Mouse (Mus musculus) thymus, postnatal 0 days (tissue): ENCODE measurements around the gene Acly. TPM values are rescaled to one million over a fixed set of nuclear protein-coding genes. Genes with fewer than 3 reads are reported as not detected.

Source experiments
- DNase-seq: peaks from one replicate; pipeline ENCODE4 v3.0.0-alpha.2; 2015; ENCODE audit warnings: low spot score
- microRNA-seq: library from miRNA; unstranded; fragments of <30 nt; microRNA quantifications from one replicate; pipeline ENCODE4, GENCODE M21; 2016; ENCODE audit warnings: borderline number of aligned reads
- polyA plus RNA-seq: library from polyadenylated mRNA; unstranded; fragments of >200 nt; fragmentation: Nextera tagmentation; extraction: Ambion mirVana; gene quantifications from 2 replicates; pipeline ENCODE4 v1.2.1, GENCODE M21; 2015

Gene Acly
- polyA plus RNA-seq, 1 experiment from 2014 or later, result 99.2 TPM

DNA sequence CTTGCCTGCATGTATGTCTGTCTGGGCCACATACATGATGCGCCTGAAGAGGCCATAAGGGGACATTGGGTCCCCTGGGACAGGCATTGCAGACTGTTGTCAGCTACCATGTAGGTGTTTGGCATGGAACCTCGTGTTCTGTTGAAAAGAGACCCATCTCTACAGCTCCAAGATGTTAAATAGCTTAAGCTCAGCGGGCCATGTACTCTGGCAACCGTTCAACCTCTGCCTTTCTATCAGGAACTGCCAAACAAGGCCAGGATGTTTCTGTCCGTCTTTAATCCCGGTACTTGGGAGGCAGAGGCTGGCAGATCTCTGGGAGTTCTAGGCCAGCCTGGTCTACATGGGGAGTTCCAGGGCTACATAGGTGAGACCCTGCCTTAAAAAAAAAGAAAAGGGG, 85.2 kb downstream of the Acly start:
- no peak for DNase-seq

DNA sequence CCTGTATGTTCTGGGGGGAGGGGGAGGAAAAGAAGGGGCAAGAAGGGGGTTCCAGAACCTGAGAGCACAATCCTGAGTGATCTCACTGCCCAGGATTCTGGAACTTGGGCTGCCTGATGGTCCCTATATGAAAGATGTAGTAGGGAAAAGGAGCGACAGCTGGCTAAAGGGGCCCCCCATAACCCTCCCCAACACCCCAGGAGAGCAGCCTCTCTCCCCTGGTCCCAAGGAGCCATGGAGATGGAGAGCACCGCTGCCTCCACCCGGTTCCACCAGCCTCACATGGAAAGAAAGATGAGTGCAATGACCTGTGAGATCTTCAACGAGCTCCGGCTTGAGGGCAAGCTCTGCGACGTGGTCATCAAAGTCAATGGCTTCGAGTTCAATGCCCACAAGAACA, 86.0 kb downstream of the Acly start, which contains the start of the genes Nt5c3b and Klhl10:
TSS of gene Nt5c3b (minus strand) at position 12 of the 400 bp plus-strand sequence.
TSS of gene Klhl10 (plus strand) at position 121 of the 400 bp plus-strand sequence.
- DNase-seq, result no peak

DNA sequence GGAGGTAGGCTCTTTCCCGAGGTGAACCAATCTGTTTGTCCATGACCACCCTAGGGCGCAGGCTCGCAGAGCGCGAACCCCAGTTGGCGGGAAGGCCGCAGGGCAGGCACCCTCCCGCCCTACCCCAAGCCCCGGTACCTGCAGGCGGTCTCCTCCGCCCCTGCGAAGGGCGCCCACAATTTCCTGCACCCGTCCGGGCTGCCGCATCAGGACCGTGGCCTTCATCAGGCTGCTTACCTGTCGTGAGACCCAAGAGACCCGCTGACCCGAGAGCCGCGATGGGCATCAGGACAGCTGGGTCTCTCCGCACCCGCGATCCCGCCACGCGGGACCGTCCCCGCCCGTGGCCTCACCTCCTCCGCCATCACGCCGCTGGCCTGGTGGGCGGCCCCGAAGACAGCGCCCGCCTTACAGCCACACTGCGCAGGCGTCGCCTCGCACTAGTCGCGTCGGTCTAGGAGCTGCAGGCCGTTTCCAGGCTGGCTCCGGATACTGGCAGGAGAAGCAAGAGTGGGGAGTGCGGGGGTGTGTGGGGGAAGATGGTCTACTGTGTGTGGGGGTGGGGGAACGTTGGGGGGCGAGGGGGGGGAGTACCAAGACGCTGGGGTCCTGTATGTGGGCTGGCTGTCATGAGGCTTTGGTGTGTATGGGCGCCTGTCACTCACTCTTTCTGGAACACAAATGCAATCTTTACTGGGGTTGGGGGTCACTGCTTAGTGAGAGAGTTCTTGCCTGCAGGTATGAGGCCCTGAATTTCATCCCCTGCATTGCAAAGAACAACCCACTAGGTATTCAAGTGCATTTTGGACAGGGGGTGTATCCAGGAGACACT, 86.9 kb downstream of the Acly start:
- peak; percentile 89 for DNase-seq

DNA sequence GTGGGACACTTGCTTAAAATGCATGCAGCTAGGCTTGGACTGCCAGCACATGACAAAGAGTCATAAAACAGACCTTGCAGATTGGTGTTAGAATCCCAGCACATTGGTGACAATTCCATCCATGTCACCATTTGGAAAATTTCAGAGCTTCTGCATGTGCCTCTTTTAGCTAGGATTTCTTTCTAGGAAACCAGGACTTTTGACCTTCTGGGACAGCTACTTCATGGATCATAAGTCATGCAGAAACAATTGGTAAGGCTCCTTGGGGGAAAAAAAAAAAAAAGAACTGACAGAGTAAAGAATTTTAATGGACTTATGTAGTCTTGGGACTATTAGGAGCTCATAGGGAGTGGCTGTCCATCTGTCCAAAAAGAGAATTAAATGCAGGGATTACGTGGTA, 89.9 kb downstream of the Acly start:
- no peak for DNase-seq

DNA sequence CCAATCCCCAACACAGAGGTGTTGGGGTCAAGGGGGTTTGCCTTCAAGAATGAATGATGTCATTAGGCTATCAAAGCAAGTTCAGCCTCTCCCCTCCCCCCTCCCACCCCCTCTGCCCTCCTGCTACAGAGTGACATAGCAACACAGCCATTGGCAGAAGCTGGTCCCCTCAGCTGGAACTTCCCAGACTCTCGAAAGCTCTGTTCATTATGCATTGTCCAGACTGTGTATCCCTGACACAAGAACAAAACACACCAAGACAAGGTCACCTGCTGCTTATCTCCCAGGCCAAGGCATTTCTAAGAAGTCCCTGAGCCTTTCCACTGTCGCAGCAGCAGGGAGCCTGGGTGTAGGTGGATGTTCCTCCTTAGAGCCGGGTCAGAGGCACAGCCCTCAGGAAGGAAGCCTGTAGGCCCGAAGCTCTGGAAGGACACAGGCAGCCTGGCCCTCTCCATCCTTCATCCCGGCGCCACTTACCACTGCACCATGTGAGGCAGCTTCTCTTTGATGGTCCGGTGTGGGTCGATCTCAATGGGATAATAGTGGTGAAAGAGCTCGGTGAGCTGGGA, 92.0 kb downstream of the Acly start:
- no peak for DNase-seq

DNA sequence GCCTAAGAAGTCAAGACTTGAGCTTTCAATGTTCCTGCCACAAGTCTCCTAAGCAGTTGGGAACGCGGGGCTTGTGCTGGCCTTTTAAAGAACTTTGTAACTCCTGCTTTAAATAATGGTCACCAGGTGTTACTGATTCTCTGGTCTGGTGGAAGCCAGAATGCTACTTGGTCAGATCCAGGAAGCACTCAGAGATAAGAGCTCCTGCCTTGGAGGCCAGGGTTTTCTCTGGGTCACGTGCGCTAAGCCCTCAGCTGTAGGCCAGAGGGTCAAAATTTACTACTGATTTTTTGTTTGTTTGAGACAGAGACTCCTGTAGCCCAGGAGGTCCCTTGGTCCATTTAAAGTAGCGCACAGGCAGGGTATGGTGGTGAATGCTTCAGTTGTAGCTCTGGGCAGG, 95.8 kb downstream of the Acly start:
- DNase-seq, result no peak

DNA sequence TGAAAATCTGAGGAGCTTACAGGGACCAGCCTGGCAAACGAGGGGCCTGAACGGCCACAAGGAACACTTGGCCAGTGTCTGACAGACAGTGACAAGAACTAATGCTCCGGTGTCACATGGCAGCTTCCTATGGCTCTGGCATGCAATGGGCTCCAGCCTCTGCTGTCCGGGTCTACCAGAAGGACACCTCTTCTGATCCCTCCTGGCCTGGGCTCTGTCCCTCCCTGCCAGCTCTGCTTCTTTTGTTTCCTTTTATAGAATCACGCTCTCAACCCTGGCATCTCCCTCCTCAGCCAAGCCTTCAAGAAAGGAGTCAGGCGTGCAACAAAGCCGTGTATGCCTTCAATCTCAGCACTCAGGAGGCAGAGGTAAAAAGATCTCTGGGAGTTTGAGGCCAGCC, 97.7 kb downstream of the Acly start:
- DNase-seq, result no peak

DNA sequence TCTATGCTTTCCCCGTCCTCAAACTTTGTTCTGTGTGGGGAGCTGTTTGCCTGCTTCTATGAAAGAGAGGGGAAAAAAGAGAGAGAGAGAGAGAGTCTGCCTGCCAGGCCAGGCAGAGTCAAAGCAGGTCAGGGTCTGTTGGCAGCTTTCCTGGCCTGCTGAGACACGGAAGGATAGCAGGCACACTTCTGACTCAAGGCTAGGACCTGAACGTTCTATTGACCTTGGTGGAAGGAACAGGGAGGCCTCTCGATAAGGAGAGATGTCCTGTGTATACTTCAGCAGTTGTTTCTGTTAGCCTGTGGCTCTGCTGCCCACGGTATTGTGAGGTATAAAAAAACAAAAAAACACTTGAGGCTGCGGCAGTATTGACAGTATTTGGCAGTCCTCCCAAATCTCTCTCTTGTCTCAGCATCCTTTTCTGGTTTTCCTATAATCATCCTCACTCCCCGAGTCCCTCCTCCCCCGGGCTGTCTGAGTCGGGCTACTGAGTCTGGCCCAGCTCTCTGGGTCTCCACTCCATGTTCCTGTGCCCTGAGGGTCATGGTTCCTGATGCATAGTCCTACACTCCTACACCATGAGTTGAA, 99.1 kb downstream of the Acly start:
- no peak for DNase-seq

DNA sequence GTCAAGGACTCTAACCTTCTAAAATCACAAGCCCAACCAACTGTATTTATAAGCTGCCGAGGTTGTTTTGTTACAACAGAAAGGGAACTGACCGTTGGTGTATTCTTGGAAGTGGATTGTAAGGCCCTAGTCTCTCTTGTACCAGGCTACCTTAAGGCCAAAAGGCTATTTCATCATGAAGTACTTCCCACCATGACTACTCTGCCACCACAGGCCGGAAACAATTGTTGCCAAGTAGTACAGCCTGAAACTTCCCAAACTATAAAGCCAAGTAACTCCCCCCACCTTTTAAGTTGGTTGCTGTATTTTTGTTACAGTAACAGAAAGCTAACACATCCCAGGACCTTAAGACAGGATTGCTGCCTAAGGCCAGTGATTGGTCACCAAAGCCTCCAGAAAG, 101.0 kb downstream of the Acly start:
- DNase-seq, result no peak

Small RNAs within 50 kb of the gene (microRNA-seq; reads per million reads assigned to microRNA genes)
- gene Gm27374 (not detected), gene Mir7116 (not detected)

Other genes starting within 250 kb of the Acly start
- 2,060 and 2,248 TPM in 2 replicates for gene Eif1, start 208.1 kb downstream of the Acly start, polyA plus RNA-seq
- 1.9 and 2.1 TPM in 2 replicates for gene Gast, start 193.6 kb downstream of the Acly start, polyA plus RNA-seq
- gene Hap1, start 171.9 kb downstream of the Acly start, polyA plus RNA-seq, result 1.7 and 2.0 TPM in 2 replicates
- 94.2 and 95.3 TPM in 2 replicates for gene Jup, start 130.2 kb downstream of the Acly start, polyA plus RNA-seq
- gene P3h4, start 113.2 kb downstream of the Acly start, polyA plus RNA-seq, result 14.8 and 15.3 TPM in 2 replicates
- 12.2 and 16.4 TPM in 2 replicates for gene Fkbp10, start 112.3 kb downstream of the Acly start, polyA plus RNA-seq
- 147 TPM in 2 replicates for gene Nt5c3b, start 86.2 kb downstream of the Acly start, polyA plus RNA-seq
- gene Klhl10, start 86.1 kb downstream of the Acly start, polyA plus RNA-seq, result 0.39 and 0.55 TPM in 2 replicates
- 5.3 and 5.4 TPM in 2 replicates for gene Klhl11, start 55.3 kb downstream of the Acly start, polyA plus RNA-seq
- 0.56 and 0.57 TPM in 2 replicates for gene Ttc25, start 17.6 kb upstream of the Acly start, polyA plus RNA-seq
- 167 and 169 TPM in 2 replicates for gene Cnp, start 46.9 kb upstream of the Acly start, polyA plus RNA-seq
- 39.7 and 41.2 TPM in 2 replicates for gene Nkiras2, start 91.2 kb upstream of the Acly start, polyA plus RNA-seq
- gene Dnajc7, start 92.2 kb upstream of the Acly start, polyA plus RNA-seq, result 191 and 202 TPM in 2 replicates
- 0.12 TPM in 1 of 2 replicates, not detected in the other for gene Zfp385c, start 164.5 kb upstream of the Acly start, polyA plus RNA-seq
- 10.2 and 10.7 TPM in 2 replicates for gene Dhx58, start 176.3 kb upstream of the Acly start, polyA plus RNA-seq
- gene Kat2a, start 184.5 kb upstream of the Acly start, polyA plus RNA-seq, result 33.2 and 39.3 TPM in 2 replicates
- gene Hspb9, start 185.8 kb upstream of the Acly start, polyA plus RNA-seq, result 0.18 TPM in 1 of 2 replicates, not detected in the other
- gene Rab5c, start 210.2 kb upstream of the Acly start, polyA plus RNA-seq, result 35.8 and 38.6 TPM in 2 replicates
- 0.03 TPM in 1 of 2 replicates, not detected in the other for gene Kcnh4, start 231.9 kb upstream of the Acly start, polyA plus RNA-seq
- 0.34 and 0.54 TPM in 2 replicates for gene Hcrt, start 234.9 kb upstream of the Acly start, polyA plus RNA-seq
- gene Ghdc, start 243.0 kb upstream of the Acly start, polyA plus RNA-seq, result 2.4 and 2.7 TPM in 2 replicates